Mouse (Mus musculus) liver, embryonic 14.5 days (tissue): ENCODE measurements around the gene Strada.

Source experiments
- CTCF ChIP-seq: IDR thresholded peaks from 2 replicates; pipeline ENCODE4 v1.5.1; 2016; ENCODE audit warnings: antibody characterized with exemption, low read depth, control low read depth
- EP300 ChIP-seq: IDR thresholded peaks from 2 replicates; pipeline ENCODE4 v1.6.1; 2016; ENCODE audit warnings: antibody characterized with exemption, low read depth

DNA sequence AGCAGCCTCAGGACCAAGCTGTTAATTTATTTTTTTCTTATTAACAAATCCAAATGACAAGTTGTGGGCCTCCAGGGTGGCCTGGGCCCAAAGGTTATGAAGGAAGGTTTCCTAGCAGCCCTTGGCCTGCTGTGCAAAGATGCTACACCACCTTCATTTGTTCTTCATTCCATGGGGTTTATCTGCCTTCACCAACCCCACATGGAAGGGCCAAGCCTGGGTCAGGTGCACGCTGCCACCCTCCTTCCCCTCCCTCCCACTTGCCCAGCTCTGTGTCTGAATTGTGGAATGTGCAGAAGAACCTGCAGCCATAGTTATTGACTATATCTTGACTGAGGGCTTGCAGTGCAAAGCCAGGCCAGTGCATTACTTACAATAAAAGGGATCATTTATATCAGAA lies 45.7 kb downstream of the Strada start:
- no peak for TF ChIP-seq EP300
- TF ChIP-seq CTCF = no peak
